Comparison of ENCODE assay signal across 21 mouse cellular contexts in genomic region chr4:45664372-45664771, GRCm38 (mm10).
DNase-seq lines count a peak whose midpoint lies in the region; ATAC-seq lines count a peak whose summit lies in the region.
"Had no signal": no experiment of that assay in that cellular context is flagged by ENCODE, and none has a peak within 500 bp of the region (broad histone marks: within the 10 kb centered on the region; RNA-seq: fewer than 3 reads in every experiment).

No protein-coding gene starts in this region.

- H3K9ac ChIP-seq in kidney, embryonic 16.5 days (replicated peaks; ENCODE audit: low read length) = no peak overlapping the region
- H3K9ac ChIP-seq in kidney, embryonic 14.5 days (ENCODE audit: low read depth, low read length) = no peak overlapping the region
- H3K9ac ChIP-seq: embryonic facial prominence, embryonic 12.5 days; forebrain, embryonic 13.5 days; forebrain, embryonic 15.5 days; forebrain, postnatal 0 days had no signal

- DNase-seq in kidney, postnatal 4 days = peak; percentile 21 to 45
- no peak for DNase-seq in kidney, adult 11 months
- DNase-seq in spleen, postnatal 14 days (ENCODE audit: low spot score in 2 of 2) = no peak
- DNase-seq: adrenal gland, adult 8-10 months; adrenal gland, postnatal 14 days; adrenal gland, postnatal 36 days; cerebellum, adult 11-12 months; cerebellum, adult 2 months; cerebellum, adult 9-10 months; cerebellum, postnatal 10 days; cerebellum, postnatal 25 days; forebrain, postnatal 0 days had no signal

- WGBS in kidney, embryonic 16.5 days = 54% methylated on average over 8 of the region's 8 CpGs
- WGBS in kidney, embryonic 14.5 days = 59% methylated on average over 8 of the region's 8 CpGs

- H3K4me1 ChIP-seq in kidney, embryonic 16.5 days (ENCODE audit: insufficient read depth, low read length) = no peaks in the 10 kb centered on the region
- no peaks in the 10 kb centered on the region for H3K4me1 ChIP-seq in kidney, embryonic 14.5 days (ENCODE audit: control insufficient read depth, insufficient read depth, low read length)
- H3K4me1 ChIP-seq: embryonic facial prominence, embryonic 10.5 days; embryonic facial prominence, embryonic 12.5 days; forebrain, embryonic 13.5 days; forebrain, embryonic 15.5 days had no signal

- H3K27me3 ChIP-seq in kidney, embryonic 16.5 days (ENCODE audit: insufficient read depth, low read length) = no peaks in the 10 kb centered on the region
- no peaks in the 10 kb centered on the region for H3K27me3 ChIP-seq in kidney, embryonic 14.5 days (ENCODE audit: control insufficient read depth, insufficient read depth, low read length)
- H3K27me3 ChIP-seq: embryonic facial prominence, embryonic 12.5 days; forebrain, embryonic 13.5 days; forebrain, embryonic 15.5 days had no signal

- no peak overlapping the region for H3K4me3 ChIP-seq in kidney, embryonic 16.5 days (ENCODE audit: low read length)
- no peak overlapping the region for H3K4me3 ChIP-seq in kidney, embryonic 14.5 days (ENCODE audit: low read length)
- H3K4me3 ChIP-seq: embryonic facial prominence, embryonic 10.5 days; embryonic facial prominence, embryonic 12.5 days; forebrain, embryonic 13.5 days; forebrain, embryonic 15.5 days had no signal

- H3K4me2 ChIP-seq in kidney, embryonic 16.5 days (replicated peaks; ENCODE audit: low read depth, low read length) = no peak overlapping the region
- H3K4me2 ChIP-seq in kidney, embryonic 14.5 days (replicated peaks; ENCODE audit: low read depth, low read length) = no peak overlapping the region
- H3K4me2 ChIP-seq: embryonic facial prominence, embryonic 12.5 days; forebrain, embryonic 13.5 days; forebrain, embryonic 15.5 days had no signal

- H3K36me3 ChIP-seq in kidney, embryonic 16.5 days (ENCODE audit: insufficient read depth, low read length) = no peaks in the 10 kb centered on the region
- no peaks in the 10 kb centered on the region for H3K36me3 ChIP-seq in kidney, embryonic 14.5 days (ENCODE audit: control insufficient read depth, insufficient read depth, low read length)
- H3K36me3 ChIP-seq: embryonic facial prominence, embryonic 10.5 days; embryonic facial prominence, embryonic 12.5 days; forebrain, embryonic 15.5 days; G1E had no signal

- no peaks in the 10 kb centered on the region for H3K9me3 ChIP-seq in kidney, embryonic 16.5 days (ENCODE audit: low read length)
- no peaks in the 10 kb centered on the region for H3K9me3 ChIP-seq in kidney, embryonic 14.5 days (ENCODE audit: control insufficient read depth, low read length)
- H3K9me3 ChIP-seq: embryonic facial prominence, embryonic 10.5 days; embryonic facial prominence, embryonic 12.5 days; forebrain, embryonic 13.5 days; forebrain, embryonic 15.5 days; G1E had no signal

- 0 out of 2 replicates have a peak, but pooled peaks have one; percentile 54 for ATAC-seq in kidney, embryonic 16.5 days (ENCODE audit: low FRiP score, low TSS enrichment)
- ATAC-seq in kidney, embryonic 14.5 days (ENCODE audit: low FRiP score, low TSS enrichment) = no peak
- ATAC-seq: activated CD4-positive, CD25-positive, alpha-beta regulatory T cell, adult 4 months; forebrain, embryonic 13.5 days; forebrain, embryonic 15.5 days; forebrain, postnatal 0 days; Patski had no signal

- H3K27ac ChIP-seq in kidney, embryonic 16.5 days (ENCODE audit: low read length) = no peak overlapping the region
- no peak overlapping the region for H3K27ac ChIP-seq in kidney, embryonic 14.5 days (ENCODE audit: low read depth, low read length)
- H3K27ac ChIP-seq: embryonic facial prominence, embryonic 10.5 days; embryonic facial prominence, embryonic 12.5 days; forebrain, embryonic 13.5 days; forebrain, embryonic 15.5 days had no signal

Comparison
In these comparisons a context has a peak if more than half of its experiments do, and no peak if none do; other contexts are left out.
1. DNase-seq: peak in kidney, postnatal 4 days (2 of 2); none in kidney, adult 11 months (single experiment) and spleen, postnatal 14 days (0 of 2).